Mouse (Mus musculus) lung, adult 2 months (tissue): ENCODE measurements around the gene Fam83f.

ENCODE experiments used
- CTCF ChIP-seq: fragments of 200-500 bp; IDR thresholded peaks from 2 replicates; pipeline ENCODE4 v1.5.1; 2011; ENCODE audit warnings: mild to moderate bottlenecking, low read length, control low read depth; ENCODE audit not compliant: insufficient read depth
- POLR2A ChIP-seq: fragments of 200-500 bp; IDR thresholded peaks from 2 replicates; pipeline ENCODE4 v1.6.1; 2011; ENCODE audit warnings: low read depth, mild to moderate bottlenecking, control low read depth, low read length, borderline replicate concordance; ENCODE audit errors: extremely low read depth

- TF ChIP-seq CTCF (no peak), POLR2A (no peak)
These were observed 73.2 kb downstream of the Fam83f start for GRCm38 (mm10) chr15:80744667-80745422.
